Mouse (Mus musculus): ENCODE measurements around the gene Gm28044. TPM values are rescaled to one million over a fixed set of nuclear protein-coding genes. Genes with fewer than 3 reads are reported as not detected.
"Not testable (repeated sequence)": the region's sequence is repeated elsewhere in the genome, so short reads cannot be mapped to it uniquely, and the experiment has no call there.

Gm28044 gene
- 1 to 10 TPM; 1.8 to 1.9 TPM for total RNA-seq (2021)
- long read RNA-seq, experiment 1, result 0 reads
- long read RNA-seq, experiment 2, partial matches to known transcripts, result 4 of 4 reads
- long read RNA-seq, experiment 2, other reads (novel, unspliced or antisense), result 0 of 4 reads

DNA sequence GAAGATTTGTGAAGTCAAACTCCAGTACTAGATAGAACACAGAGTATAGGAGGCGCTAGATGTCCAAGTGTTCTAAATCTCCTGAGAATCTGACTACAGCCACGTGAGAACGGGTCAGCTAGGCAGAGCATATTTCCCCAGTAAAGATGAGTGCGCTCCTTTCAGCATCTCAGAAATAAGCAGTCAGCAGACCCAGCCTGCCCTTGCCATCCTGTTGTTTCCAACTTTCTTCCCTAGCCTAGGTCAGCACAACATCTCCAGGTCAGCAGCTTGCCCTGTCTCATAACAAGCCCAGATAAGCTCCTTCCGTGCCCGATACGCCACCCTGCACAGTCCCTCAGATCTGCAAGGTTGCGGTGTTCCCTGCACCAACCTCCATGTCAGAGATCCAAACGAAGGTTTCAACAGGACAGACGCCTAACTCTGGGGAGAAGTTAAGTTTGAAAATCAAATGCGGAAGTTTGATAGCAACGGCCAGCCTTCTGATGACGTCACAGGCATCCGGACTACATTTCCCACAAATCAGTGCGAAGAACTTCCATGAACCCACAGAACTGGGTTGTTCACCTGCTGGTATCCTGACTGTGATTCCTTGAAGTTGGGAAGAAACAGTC is at the start of gene Gm28044, which contains the start of gene Zfp953:
Gm28044 (minus strand) TSS at position 406 of the 614 bp plus-strand sequence.
Zfp953 (minus strand) TSS at position 475 of the 614 bp plus-strand sequence.
- peak; percentile 85 for DNase-seq (ENCODE audit: low spot score in 2 of 2)

- peak; percentile 55 to 60 for DNase-seq (ENCODE audit: low spot score in 2 of 2)
These were observed 39.0 kb upstream of the Gm28044 start, which contains the start of gene Zfp429 for GRCm38 (mm10) chr13:67399183-67399903. TSS of gene Zfp429 (minus strand) at chr13:67399819.

GRCm38 (mm10) chr13:67376255-67376654 is 15.9 kb upstream of the Gm28044 start:
- not testable (repeated sequence) for DNase-seq (ENCODE audit: low spot score in 2 of 2)

- DNase-seq (ENCODE audit: low spot score in 2 of 2), result peak; percentile 38 to 56
These were observed 14.9 kb upstream of the Gm28044 start, which contains the start of the genes Gm28041 and Zfp456 for GRCm38 (mm10) chr13:67375050-67375911. TSS of gene Gm28041 (minus strand) at chr13:67375733. TSS of gene Zfp456 (minus strand) at chr13:67375810.

DNA sequence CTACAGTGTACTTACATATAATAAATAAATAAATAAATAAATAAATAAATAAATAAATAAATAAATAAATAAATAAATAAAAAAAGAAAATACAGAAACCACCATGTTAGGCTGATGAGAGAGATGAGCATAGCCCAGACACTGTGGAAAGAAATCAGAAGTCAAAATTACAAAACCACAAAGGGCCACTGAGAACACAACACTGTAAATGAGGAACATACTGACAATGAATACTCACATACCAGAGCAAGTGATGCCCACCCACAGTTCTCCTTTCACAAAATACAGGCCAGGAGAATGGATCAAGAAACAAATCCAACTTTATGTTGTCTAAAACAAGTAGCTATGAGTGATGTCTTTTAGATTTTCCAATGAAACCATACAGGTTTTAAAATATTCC is 8.5 kb downstream of the Gm28044 start:
- DNase-seq (ENCODE audit: low spot score in 2 of 2), result no peak

DNA sequence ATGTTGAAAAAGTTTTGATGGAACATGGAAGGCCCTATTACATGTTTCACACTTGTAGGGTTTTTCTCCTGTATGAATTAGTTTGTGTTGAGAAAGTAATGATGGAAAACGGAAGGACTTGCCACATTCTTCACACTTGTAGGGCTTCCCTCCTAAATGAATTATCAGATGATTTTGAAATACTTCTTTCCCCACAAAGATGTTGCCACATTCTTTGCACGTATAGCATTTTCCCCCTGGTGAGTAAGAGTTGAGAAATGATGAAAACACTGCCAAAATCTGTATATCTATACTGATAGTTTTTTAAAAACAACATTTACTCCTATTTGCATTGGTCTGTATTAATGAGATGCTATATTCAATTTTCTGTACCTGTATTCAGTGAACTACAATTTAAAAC is 16.9 kb downstream of the Gm28044 start:
- no peak for DNase-seq (ENCODE audit: low spot score in 2 of 2)

DNA sequence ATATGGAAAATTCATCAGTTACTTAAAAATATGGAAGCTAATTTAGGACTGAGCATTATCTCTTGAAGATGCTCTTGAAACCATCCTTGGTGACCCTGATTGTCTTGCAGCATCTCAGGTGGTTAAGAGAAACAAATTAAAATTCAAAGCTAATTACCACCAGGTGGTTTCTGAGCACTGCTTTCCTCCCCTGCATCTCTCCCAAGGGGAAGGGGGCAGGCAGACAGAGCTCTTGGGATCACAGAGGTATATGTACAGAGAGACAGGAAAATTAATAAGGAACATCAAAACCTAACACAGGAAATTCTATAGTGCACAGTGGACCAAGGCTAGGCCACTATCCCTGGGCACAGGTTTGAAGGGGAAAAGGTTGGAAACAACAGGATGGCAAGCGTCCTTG is 27.5 kb downstream of the Gm28044 start:
- no peak for DNase-seq (ENCODE audit: low spot score in 2 of 2)

GRCm38 (mm10) chr13:67332019-67332724 is 28.2 kb downstream of the Gm28044 start, which contains the start of gene Zfp595:
TSS of gene Zfp595 (minus strand) at chr13:67332570.
- peak; percentile 71 to 73 for DNase-seq (ENCODE audit: low spot score in 2 of 2)

- DNase-seq (ENCODE audit: low spot score in 2 of 2), result no peak
These were observed 53.6 kb downstream of the Gm28044 start for GRCm38 (mm10) chr13:67306718-67307117.

DNA sequence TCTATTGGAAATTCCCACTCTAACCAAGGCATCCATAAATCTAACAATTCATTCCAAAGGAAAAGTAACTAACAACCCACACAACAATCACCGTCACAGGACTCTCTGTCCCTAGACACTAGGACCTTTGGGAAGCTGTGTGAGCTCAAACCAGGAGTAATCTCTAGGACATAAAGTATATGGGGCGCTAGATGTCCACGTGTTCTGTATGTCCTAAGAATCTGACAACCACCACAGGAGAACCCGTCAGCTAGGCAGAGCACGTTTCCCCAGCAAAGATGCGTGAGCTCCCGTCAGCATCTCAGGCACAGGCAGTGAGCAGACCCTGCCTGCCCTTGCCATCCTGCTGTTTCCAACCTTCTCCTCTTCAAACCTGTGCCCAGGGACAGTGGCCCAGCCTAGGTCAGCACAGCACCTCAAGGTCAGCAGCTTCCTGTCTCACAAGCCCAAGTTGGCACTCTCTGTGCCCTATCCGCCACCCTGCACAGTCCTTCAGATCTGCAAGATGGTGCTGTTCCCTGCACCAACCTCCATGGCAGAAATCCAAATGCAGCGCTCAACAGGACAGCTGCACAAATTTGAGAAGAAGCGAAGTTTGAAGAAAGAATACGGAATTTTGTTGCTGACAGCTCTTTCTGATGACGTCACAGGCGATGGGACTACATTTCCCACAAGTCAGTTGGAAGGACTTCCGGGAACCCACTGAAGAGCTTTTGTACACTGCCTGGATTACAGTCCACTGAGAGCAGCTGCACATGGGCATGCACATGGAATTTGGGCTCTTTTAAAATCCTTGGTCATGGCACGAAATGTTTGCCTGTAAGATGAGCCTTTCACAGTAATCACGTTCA is 54.3 kb downstream of the Gm28044 start, which contains the start of gene Zfp457:
Zfp457 (minus strand) TSS at position 664 of the 851 bp plus-strand sequence.
- peak; percentile 81 for DNase-seq (ENCODE audit: low spot score in 2 of 2)

- no peak for DNase-seq (ENCODE audit: low spot score in 2 of 2)
These were observed 82.0 kb downstream of the Gm28044 start, which contains the start of gene Zfp458 for GRCm38 (mm10) chr13:67278314-67278713. TSS of gene Zfp458 (minus strand) at chr13:67278466.

- not testable (repeated sequence) for DNase-seq (ENCODE audit: low spot score in 2 of 2)
These were observed 90.8 kb downstream of the Gm28044 start for GRCm38 (mm10) chr13:67269383-67270065.

GRCm38 (mm10) chr13:67268568-67269369 is 91.6 kb downstream of the Gm28044 start:
- DNase-seq (ENCODE audit: low spot score in 2 of 2), result peak; percentile 57 to 58
